Mouse (Mus musculus) lung, adult 18-20 months (tissue): Measurements from ENCODE around the gene Cpm.
"Not testable (repeated sequence)": the region's sequence is repeated elsewhere in the genome, so short reads cannot be mapped to it uniquely, and the experiment has no call there.

Experiments used
- DNase-seq, 2 experiments: peaks; one replicate each; pipeline ENCODE4 v3.0.0; 2022; ENCODE audit warnings: mixed read lengths in 2 of 2

Gene Cpm

DNA sequence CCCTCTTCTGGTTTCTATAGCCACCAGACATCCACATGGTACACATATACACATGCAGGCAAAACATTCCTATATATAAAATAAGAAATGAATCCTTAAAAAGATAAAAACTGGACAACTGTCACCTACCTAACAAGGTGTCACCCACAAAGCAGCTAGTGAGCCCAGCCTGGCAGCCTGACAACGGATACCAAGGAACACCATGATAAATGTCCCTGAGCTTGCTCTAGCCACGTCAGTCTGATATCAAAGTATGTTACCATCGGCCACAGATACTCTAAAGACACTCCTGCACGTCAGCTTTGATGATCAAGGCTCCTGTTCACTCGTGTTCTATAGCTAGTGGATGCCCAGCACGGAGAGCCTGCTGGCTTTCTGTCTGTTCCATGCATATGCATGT lies 77.1 kb downstream of the Cpm start:
- DNase-seq = no peak

DNA sequence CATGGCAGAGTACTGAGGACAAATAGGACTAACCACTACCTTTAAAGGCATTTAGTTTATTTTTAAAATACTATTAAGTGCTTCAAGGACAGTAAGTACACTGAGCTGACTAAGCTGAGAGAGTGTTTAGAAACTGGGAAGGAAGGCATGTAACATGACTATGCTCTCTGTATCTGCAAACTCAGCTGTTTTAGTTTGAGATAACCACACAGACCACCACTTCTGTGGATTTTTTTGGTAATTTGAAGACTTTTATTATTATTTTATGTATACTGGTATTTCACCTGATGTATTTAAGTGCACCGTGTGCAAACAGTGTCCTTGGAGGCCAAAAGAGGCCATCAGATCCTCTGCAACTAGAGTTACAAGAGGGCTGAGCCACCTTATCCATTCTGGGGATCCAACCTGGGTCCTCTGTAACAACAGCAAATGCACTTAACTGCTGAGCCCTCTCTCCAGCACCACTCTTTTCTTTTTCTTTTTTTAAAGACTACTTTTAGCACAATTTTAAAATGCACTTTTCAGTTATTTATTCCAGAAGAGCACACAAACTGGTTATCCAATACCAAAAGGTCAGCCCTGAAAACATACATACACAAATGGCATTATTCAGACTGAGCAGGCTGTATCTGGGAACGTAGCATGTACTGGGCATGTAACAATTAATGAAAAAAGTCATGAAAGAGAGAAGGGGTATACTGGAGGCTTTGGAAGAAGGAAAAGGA lies 78.0 kb downstream of the Cpm start:
- DNase-seq = no peak

DNA sequence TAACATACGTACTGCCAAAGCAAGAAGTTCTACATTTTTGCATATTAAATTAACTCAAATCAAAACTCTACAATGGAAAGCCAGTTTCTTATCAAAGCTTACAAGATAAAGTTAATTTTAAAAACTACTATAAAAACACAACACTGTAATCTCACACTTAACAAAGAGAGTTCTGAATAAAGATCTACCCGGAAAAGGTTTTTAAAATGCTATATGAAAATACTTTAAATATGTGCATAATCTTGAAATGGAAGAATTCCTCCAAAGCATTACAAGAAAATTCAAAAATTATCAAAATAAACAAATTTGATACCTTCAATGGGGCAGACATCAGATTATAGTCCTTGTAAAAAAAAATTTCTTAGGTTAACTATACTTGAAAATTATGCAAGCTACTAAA lies 79.1 kb downstream of the Cpm start:
- no peak for DNase-seq

DNA sequence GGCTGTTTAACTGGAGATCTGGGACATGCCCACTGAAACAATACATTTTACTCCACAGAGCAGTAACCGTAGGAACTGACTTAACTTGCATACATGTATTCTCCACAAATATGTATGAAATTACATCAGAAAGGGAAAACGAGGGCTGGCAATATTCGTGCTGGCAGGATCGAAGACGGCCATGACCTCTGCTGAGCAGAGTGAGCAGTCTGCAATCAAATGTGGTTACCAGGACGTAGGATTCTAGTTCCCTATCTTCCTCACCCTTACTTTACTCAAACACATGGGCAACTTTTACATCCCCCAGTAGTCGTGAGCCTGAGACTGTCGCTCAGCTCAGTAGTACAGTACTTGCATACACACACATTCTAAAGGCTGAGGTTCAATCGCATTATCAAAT lies 79.6 kb downstream of the Cpm start:
- DNase-seq = no peak

DNA sequence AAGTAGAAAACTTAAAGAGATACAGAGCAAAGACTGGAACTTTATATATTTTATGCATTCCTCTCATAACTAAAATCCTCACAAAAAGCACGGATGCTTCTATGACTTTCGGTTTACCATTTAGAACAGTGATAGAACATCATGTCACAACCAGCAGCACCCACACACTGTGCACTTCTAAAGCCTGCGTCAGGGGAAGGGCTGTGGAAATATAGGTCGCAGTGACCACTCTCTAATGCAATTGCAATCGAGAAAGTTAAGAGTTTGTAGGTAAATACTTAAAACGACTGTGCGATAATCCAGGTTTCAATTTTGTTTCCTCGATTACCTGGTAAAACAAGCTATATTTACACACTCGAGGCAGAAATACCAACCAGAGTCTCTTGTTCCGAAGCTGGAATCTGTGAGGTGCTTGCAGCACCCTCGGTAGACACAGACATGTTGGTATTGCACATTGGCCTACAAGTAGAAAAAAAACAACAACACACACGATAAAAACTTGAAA lies 80.1 kb downstream of the Cpm start:
- peak in 1 of 2 experiments; percentile 39 for DNase-seq

DNA sequence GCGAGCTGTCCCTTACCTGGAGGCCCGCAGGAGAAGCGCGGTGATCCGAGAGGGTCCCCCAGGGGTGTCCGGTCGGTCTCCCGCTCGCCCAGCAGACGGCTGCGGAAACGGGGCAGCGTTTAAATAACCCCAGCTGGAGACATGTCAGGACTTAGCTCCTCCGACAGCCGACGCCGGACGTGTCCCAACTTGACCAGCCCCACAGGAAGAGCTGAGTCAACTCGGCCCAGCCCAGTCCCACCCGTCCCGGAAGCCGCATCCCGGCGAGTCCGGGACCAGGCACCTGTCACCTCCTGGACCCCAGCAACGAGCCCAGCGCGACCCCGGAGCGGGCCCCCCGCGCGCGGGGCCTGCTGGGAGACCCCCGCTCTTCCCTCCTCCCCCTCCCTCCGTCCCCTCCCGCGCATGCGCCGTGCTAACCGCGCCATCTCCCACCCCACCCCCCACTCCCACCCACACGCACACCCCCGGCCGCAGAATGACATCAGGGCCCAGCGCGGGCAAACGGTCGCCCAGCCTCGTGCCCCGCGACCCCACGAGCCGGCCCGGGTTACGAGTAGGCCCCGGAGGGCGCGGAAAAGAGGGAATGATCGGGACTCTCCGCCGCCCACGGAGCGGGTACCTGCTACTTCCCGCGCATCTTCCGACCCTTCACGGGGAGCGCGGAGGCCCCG lies 80.8 kb downstream of the Cpm start:
- peak; percentile 86 to 88 for DNase-seq

DNA sequence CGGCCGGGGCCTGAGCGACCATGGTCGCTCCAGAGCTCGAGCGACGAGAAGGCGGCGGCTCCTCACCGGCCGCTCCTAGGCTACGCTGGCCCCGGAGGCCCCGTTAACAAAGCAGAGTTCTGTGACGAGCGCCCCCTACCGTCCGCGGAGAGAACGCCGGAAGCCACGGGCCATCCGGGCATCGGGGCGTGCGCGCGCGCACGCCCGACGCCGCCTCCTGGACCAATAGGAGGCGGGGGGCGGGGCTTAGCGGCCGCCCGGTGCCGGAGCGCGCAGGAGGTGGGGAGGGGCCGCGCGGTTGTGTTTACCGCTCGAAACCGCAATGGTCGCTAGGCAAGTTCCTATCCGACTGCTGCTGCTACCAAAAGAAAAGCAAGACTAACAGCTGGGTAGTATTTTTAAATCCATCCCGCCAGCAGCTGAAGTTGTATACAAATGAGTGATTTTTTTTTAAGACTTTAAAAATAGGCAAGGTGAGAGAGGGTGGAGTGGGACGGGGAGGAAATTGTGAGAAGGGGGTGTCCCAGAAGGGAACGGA lies 81.4 kb downstream of the Cpm start, which contains the start of gene Mdm2:
Gene Mdm2, minus strand, starts transcription at position 155 of the 538 bp plus-strand sequence.
- DNase-seq = peak; percentile 94 to 95

DNA sequence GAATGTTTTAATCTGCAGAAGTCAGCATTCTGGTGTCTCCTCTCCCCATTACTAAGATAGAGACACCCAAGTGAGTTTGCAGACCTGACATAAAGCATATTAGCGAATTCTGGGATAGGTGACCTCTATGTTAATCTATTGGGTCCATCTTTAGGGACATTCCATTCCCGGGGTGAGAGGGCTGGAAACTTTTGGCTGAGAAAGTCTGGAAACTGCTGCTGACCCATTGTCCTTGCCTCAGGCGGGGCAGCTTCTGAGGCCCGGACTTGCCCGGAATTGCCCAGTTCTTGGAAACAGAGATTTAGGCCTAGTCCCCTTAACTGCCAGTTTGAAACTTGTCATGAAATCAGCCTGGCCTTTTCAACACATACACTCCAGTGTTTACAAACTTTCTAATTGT lies 82.1 kb downstream of the Cpm start:
- DNase-seq = no peak

DNA sequence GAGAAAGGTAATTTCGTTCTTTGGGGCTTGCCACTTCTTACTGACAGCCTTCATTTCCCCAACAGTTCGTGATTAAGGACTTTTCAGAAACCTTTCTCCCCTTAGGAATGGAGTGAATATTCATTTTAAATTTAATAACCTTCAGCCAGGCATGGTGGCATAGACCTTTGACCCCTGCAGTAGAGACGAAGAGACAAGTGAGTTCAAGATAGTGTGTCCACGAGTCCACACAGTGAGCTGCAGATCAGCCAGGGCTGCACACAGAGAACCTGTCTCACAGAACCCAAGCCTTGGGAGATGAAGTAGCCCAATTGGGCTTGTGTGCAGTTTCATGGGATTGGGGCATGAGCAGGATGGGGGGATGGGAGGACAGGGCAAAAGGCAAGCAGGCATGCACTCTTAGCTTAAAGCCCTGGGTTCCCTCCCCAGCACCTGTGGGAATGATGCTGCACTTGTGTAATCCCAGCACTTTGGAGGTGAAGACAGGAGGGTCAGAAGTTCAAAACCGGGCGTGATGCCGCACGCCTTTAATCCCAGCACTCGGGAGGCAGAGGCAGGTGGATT lies 83.0 kb downstream of the Cpm start:
- no peak for DNase-seq

DNA sequence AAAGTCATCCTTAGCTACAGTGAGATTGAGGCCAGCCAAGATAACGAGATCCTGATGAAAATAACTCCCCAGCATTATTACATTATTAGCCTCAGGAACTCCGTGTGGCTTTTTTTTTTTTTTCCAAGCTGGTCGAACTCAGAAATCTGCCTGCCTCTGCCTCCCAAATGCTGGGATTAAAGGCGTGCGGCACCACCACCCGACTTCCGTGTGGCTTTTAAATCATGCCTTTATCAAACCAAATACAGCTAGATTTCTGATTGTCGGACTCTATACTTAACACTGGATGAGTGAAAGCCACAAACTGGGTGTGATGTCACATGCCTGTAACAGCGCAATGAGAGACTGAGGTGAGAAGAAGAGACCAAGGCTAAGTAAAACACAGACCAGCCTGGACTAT lies 83.6 kb downstream of the Cpm start:
- DNase-seq = no peak

DNA sequence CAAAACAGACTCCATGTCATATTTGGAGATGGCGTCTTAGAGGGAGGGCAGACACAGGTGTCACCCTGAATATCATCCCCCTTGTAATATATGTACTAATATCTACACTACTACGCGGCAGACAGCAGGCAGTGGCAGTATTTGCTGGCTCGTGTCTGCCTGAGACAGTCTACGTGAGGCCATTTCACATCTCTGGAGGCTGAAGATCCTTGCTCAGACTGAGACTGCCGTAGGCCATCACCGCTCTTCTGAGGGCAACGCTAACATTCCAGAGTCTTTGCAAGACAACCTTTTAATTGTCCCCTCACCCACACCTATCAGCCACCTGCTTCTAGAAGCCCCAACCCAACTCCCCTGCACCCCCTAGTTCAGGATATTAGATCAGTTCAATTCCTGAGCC lies 84.2 kb downstream of the Cpm start:
- DNase-seq = no peak

DNA sequence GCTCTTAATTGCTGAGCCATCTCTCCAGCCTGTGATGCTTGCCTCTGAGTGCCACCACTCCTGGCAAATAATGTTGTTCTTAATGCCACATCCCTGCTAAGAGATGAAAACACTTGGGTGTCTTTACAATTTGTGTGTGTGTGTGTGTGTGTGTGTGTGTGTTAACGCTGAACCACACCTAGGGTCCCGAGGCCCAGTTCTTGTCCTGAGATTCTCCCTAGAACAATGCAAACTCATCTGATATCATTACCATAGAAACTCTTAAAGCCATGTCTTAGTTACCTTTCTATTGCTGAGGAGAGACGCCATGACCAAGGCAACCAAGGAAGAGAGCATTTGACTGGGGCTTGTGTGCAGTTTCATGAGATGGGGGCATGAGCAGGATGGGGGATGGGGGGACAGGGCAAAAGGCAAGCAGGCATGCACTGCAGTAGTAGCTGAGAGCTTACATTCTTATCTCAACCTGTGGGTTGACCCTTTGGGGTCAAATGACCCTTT lies 84.8 kb downstream of the Cpm start:
- no peak for DNase-seq

DNA sequence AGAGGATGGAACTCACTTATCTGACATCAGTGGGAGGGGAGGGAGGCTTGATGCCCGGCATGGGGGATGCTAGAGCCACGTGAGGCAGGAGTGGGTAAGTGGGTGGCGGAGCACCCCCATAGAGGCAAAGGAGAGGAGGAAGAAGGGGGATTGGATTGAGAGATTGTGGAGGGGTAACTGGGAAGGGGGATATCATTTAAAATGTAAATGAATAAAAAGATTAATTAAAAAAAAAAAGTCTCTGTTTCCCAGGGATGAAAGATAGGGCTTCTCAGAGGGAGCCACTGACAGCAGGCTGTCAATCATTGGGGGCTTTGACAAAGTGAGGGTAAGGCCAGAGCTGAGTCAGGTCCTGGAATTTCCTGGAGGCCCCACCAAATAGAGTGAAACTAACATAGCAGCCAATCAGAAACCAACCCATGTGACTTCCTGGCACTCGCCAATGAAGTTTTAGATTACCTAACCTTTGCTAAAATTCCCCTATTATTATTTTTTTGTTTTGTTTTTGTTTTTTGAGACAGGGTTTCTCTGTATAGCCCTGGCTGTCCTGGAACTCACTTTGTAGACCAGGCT lies 85.7 kb downstream of the Cpm start:
- no peak for DNase-seq

DNA sequence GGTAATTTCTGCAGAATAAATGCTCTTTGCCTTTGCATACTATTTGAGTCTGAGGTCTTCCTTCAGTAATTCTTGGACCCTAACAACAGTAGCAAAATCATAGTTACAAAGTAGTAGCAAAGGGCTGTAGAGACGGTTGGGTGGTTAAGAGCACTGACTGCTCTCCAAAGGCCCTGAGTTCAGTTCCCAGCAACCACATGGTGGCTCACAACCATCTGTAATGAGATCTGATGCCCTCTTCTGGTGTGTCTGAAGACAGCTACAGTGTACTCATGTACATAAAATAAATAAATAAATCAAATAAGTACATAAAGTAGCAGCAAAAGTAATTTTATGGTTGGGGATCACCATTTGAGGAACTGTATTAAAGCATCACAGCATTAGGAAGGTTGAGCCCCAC lies 86.4 kb downstream of the Cpm start:
- not testable (repeated sequence) for DNase-seq

DNA sequence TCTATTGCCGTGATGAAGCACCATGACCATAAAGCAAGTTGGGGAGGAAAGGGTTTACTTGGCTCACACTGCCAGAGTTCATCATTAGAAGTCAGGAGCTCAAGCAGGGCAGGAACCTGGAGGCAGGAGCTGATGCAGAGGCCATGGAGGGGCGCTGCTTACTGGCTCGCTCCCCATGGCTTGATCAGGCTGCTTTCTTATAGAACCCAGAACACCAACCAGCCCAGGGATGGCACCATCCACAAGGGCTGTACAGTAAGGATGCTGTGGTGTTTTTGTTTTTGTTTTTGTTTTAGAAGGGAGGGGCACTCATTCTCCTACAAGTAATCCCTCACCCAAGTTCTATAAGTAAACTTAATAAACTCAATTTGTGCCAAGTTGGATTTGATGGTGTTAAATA lies 87.4 kb downstream of the Cpm start:
- no peak for DNase-seq

DNA sequence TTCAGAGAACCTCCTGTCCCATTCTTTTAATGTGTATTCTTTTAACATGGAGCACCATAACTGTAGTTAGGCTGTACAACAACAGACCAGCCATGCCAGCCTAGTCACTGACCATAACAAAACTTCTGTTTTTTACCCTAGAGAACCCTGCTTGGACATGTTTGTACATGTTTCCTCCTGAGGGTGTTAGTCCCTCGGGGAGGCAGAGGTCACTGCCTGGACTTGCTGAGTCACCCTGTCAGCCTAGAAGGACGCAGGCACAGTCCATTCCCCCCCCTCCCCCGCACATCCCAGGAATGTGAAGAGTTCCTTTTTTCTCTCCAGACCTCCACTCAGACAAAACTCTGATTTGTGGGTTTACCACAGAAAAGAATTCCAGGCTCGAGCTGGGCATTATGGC lies 88.3 kb downstream of the Cpm start:
- DNase-seq = peak; percentile 62 to 72

DNA sequence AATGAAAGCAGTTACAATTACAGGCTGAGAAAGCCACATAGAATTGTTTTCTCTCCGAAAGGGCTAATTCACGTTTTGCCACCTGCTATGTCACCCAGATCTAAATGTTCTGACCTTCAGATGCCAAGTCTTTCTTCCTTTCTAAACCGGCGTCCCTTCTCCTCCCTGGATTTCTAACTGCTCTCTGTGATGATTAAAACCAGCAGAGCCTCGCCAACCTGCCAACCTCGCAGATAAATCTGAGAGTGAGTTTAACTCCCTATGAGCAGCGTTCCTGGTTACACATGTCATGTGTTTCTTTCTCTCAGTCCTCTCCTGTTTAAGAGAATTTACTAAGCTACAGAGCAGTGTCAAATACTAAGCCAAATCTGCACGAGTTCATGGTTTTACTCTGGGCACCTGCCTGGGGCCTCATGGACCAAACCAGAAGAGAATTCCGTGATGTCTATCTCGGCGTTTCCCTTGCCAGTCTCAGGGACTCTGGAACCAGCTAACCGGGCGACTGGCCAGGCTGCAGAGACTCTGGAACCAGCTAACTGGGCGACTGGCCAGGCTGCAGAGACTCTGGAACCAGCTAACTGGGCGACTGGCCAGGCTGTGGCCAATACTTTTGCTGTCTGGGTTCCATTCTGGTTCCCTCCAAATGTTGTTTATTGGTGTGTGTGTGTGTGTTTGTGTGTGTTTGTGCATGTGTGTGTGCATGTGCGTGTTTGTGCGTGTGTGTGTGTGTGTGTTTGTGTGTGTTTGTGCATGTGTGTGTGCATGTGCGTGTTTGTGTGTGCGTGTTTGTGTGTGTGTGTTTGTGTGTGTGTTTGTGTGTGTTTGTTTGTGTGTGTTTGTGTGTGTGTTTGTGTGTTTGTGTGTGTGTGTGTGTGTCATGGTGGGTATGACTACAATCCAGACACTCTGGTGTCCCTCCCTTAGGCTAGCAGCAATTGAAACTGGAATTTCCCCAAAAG lies 89.1 kb downstream of the Cpm start:
- peak in 1 of 2 experiments; percentile 38 for DNase-seq

DNA sequence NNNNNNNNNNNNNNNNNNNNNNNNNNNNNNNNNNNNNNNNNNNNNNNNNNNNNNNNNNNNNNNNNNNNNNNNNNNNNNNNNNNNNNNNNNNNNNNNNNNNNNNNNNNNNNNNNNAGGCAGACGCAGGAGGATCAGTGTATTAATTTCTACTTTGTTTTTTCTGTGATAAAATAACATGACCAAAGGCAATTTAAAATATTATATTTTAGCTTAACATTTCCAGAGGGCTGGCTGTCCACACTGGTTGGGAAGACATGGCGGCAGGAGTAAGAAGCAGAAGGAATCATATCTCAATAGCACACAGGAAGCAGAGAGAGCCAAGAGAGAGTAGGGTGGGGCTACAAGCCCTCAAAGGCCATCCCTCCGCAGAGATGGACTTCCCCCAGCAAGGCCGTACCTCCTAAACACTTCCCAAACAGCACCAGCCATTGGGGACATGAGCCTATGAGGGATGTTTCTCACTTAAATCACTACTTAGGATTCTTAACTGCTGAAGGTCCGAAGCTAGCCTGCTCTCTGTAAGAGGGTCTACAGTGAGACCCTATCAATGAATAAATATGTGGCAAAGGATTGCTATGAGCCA lies 94.9 kb downstream of the Cpm start:
- no peak for DNase-seq

DNA sequence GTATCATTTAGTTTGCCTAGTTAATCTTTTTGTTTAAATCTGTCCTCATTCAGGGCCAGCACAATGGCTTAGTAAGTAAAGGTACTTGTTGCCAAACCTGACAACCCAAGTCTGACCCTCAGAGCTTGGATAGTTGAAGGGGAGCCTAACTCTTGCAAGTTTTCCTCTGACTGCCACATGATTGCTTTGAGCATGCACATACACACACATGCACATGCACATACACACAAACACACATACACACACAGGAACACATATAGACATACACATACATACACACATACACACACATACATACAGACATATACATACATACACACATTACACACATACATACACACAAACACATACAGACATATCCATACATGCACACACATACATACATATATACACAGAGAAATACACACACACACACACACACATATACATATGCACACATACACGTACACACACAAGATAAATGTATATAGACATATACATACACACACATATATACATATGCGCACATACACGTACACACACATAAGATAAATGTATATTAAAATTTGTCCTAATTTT lies 95.6 kb downstream of the Cpm start:
- no peak for DNase-seq

DNA sequence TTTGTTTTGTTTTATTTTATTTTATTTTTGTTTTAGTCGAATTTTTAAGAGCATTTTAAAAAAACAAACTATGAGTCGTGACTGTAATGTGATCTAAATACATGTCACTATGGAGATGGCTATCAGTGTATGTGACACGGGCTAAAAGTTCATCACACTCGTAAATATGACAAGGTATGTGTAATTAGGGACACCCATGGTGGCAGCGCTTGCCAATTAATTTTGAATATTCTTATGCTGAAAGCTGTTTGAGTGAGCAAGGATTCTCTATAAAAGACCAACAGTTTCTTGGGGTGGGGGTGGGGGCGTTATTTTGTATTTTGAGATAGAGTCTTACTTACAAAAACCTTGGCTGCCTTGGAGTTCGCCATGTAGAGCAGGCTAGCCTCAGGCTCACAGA lies 96.4 kb downstream of the Cpm start:
- DNase-seq = no peak

DNA sequence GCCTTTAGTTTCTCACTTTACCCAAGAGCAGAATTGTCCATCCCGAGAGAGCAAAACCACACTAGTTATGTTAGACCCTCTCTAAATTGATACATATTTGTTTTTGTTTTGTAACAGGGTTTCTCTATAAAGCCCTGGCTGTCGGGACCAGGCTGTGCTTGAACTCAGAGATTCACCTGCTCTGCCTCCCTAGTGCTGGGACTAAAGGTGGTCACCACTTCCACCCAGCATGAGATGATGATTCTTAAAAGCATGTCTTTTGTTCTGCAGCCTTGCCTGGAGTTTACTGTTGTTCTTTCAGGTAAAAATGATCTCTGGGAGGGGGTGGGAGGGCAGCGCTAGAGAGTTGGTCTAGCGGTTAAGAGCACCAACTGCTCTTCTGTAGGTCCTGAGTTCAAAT lies 97.0 kb downstream of the Cpm start:
- no peak for DNase-seq
